Mouse (Mus musculus) bone marrow, adult 2 months (tissue): ENCODE measurements around the gene Ppil4. TPM values are rescaled to one million over a fixed set of nuclear protein-coding genes. Genes with fewer than 3 reads are reported as not detected.

Source experiments
- H3K27ac ChIP-seq: fragments of 200-500 bp; 2 replicates; pipeline ENCODE4 v1.5.1; 2012; ENCODE audit warnings: low read depth, mild to moderate bottlenecking, control low read depth, inconsistent platforms, low read length; ENCODE audit not compliant: control insufficient read depth, poor library complexity, insufficient read depth
- H3K4me1 ChIP-seq: fragments of 200-500 bp; 2 replicates; pipeline ENCODE4 v1.6.1; 2011; ENCODE audit warnings: low read length; ENCODE audit not compliant: control insufficient read depth, insufficient read depth
- H3K4me3 ChIP-seq: fragments of 200-500 bp; replicated peaks from 2 replicates; pipeline ENCODE3; 2011; ENCODE audit warnings: mild to moderate bottlenecking, low read depth, low read length, control low read depth; ENCODE audit not compliant: control insufficient read depth
- CTCF ChIP-seq: fragments of 200-500 bp; IDR thresholded peaks from 2 replicates; pipeline ENCODE4 v1.5.1; 2011; ENCODE audit warnings: low read length, control low read depth; ENCODE audit not compliant: control insufficient read depth, insufficient read depth
- POLR2A ChIP-seq: fragments of 200-500 bp; IDR thresholded peaks from 2 replicates; pipeline ENCODE4 v1.6.1; 2011; ENCODE audit warnings: low read depth, mild to moderate bottlenecking, control low read depth, low read length, borderline replicate concordance; ENCODE audit not compliant: control insufficient read depth
- WGBS: fragments of 180-500 bp; shearing (Covaris S2); methylation state at CpG from one replicate; pipeline ENCODE4 v1.1.7; 2018; 5-methylcytosine and 5-hydroxymethylcytosine counted together
- polyA plus RNA-seq: library from polyadenylated mRNA; stranded (reverse); fragments of >200 nt; gene quantifications from 2 replicates; pipeline ENCODE4 v1.2.4, GENCODE M21; 2011; ENCODE audit warnings: low replicate concordance; ENCODE audit not compliant: missing spikeins, insufficient read depth, insufficient read length

Ppil4 gene
- polyA plus RNA-seq, 1 experiment = 44.7 TPM

DNA sequence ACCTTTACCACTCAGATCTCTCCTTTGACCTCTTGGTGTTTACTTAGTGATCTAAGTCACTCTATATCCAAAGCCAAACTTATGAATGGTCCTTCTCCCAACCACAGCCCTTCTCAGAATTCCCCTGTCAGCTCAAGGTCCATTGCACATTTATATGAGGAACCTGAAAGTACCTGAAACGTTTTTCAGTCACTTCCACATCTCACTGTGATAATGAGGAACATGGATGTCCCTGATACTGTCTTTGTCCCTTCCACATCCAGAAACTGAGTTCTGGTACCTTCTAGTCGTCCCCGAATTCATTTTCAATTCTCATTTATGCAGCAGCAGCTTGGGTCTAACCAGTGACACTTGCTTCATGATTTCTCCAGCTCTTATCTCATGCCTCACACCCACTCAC lies 59.2 kb downstream of the Ppil4 start:
- H3K4me1 ChIP-seq = peaks cover 2% of the 10 kb centered on the region
- WGBS = 44% methylated on average over 3 of the region's 3 CpGs
- TF ChIP-seq POLR2A (no peak), CTCF (no peak)
- H3K4me3 ChIP-seq = no peak overlapping the region
- H3K27ac ChIP-seq = no peak overlapping the region

DNA sequence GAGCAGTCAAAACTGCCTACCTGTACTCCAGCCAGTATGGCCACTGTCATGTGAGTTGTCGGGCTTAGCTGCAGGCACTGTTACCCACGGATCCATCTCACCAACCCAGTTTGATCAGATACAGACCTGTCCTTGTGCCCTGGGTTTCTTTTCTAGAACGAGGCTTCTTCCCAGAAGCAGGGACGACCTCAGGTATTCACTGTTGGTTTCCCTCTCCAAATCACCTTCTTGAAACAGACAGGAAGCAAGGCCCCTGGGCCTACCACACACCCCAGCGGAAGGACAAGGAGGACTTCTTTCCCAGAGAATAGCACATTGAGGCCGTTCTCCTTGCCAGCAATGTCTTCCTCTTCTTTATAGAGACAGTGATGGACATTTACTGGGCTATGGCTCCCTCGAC lies 67.8 kb downstream of the Ppil4 start:
- TF ChIP-seq CTCF (no peak), POLR2A (no peak)
- no peaks in the 10 kb centered on the region for H3K4me1 ChIP-seq
- no peak overlapping the region for H3K27ac ChIP-seq
- H3K4me3 ChIP-seq = no peak overlapping the region
- WGBS = 85% methylated on average over 7 of the region's 7 CpGs

DNA sequence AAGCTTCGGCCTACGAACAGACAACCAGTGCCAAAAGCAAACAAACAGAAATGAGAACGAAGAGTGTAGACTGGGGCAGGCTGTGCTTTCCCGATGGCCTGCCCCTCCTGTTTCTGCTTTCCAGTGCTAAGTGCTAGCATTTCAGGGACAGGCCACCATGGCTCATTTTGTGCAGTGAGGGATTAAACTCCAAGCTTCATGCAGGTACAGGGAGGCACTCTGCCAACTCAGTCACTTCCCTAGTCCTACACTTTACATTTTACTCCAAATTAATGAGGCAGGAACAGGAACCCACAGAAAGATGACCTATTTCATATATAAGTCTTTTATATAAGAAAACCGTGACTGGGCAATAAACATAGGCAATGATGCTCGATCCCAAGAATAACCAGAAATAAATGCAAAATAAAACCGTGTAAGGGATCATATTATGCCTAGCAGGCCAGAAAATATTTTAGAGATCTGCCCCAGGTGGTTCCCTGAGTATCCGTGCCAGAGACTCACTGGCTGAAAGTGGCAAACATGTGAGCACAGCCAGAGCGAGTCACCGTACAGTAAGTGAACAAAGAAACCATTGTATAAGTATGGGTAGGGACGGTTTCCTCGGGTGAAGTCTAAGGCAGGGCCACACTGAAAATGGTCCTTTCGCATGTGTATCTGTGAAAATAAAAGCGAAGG lies 68.7 kb downstream of the Ppil4 start:
- Histone ChIP-seq H3K4me1 (no peaks in the 10 kb centered on the region), H3K4me3 (no peak overlapping the region), H3K27ac (no peak overlapping the region)
- WGBS = 90% methylated on average over 14 of the region's 14 CpGs
- TF ChIP-seq CTCF = no peak
- TF ChIP-seq POLR2A = no peak

DNA sequence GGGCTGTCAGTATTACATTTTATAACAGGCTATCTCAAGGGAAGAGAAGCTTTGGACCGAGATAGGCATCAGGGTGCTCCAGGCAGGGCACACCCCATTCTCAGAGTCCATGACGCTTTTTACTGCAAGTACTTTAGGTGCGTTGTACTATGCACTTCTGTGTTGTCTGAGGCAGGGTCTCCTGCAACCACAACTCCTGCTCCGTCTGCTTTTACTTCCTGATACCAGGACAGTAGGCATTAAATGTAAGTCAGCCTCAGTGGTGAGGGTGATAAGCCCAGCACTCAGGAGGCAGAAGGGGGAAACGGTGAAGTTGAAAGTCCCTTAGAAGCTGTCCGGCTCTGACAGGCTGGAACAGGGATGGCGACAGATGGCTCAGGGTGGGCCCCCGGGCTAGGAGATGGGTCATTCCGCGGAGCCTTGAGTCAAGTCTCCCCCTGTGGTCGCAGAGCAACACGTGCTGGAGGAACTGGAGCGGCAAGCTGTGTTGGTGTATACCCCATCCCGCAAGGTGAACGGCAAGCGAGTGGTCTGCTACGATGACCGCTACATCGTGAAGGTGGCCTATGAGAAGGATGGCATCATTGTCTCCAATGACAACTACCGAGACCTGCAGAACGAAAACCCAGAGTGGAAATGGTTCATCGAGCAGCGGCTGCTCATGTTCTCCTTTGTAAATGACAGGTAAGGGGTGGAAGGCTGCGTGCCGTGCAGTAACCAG lies 69.4 kb downstream of the Ppil4 start:
- H3K27ac ChIP-seq = no peak overlapping the region
- H3K4me3 ChIP-seq = no peak overlapping the region
- 91% methylated on average over 25 of the region's 25 CpGs for WGBS
- no peaks in the 10 kb centered on the region for H3K4me1 ChIP-seq
- TF ChIP-seq POLR2A (no peak), CTCF (no peak)

DNA sequence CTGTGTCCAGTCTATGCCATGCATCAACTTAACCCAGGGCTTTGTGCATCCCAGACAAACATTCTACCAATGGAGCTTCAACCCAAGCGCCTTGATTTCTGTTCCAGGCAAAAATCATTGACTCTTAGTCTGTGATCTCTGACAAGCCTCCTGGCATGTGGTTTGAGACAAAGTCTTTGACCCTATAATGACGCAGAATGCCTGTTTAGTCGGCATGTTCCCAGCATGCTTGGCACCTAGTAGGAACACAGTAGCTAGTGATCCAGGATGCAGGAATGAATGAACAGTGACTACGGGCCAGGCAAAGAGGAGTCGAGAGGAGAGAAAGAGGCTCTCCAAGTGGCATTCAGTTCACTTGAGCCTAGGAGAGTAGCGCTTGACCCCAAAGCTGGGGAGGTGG lies 70.7 kb downstream of the Ppil4 start:
- Histone ChIP-seq H3K4me3 (no peak overlapping the region), H3K4me1 (no peaks in the 10 kb centered on the region), H3K27ac (no peak overlapping the region)
- 91% methylated on average over 6 of the region's 6 CpGs for WGBS
- no peak for TF ChIP-seq CTCF
- no peak for TF ChIP-seq POLR2A

DNA sequence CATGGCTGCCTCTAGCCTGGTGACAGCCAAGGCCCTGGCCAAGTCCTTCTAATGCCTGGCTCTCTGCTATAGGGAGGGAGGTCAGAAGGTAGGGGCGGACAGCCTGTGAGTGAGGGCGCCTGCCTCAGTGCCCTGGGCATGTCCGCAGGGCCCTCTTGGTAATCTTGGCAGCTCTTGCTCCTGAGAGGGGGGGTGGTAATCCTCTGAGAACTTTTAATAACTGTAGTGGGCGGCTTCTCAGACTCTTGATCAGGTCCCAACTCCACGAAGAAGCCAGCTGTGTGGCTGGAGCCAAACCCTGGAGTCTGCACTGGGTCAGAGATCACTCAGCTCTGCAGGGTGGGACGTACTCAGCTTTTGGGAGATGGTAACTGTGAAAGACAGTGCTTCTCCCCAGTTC lies 71.5 kb downstream of the Ppil4 start:
- H3K27ac ChIP-seq = no peak overlapping the region
- no peak overlapping the region for H3K4me3 ChIP-seq
- TF ChIP-seq POLR2A (no peak), CTCF (no peak)
- 83% methylated on average over 6 of the region's 6 CpGs for WGBS
- H3K4me1 ChIP-seq = no peaks in the 10 kb centered on the region

DNA sequence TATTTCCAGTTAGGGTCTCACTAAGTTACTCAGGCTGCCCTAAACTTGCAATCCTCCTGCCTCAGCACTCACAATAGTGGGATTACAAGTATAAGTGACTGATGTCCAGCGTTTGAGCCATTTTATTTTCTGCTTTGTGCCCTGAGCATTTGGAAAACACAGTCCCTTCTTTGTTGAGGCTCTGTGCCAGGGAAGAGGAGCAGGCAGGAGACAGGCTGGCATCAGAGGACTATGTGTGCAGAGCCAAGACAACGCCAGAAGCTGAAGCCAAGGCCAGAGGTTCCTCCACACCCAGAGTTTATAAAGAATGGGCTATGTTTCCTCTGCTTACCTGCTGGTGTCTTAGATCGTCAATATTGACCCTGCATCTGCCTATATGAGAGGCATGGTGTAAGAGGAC lies 72.1 kb downstream of the Ppil4 start:
- TF ChIP-seq POLR2A (no peak), CTCF (no peak)
- 85% methylated on average over 3 of the region's 3 CpGs for WGBS
- Histone ChIP-seq H3K4me3 (no peak overlapping the region), H3K27ac (no peak overlapping the region), H3K4me1 (no peaks in the 10 kb centered on the region)

DNA sequence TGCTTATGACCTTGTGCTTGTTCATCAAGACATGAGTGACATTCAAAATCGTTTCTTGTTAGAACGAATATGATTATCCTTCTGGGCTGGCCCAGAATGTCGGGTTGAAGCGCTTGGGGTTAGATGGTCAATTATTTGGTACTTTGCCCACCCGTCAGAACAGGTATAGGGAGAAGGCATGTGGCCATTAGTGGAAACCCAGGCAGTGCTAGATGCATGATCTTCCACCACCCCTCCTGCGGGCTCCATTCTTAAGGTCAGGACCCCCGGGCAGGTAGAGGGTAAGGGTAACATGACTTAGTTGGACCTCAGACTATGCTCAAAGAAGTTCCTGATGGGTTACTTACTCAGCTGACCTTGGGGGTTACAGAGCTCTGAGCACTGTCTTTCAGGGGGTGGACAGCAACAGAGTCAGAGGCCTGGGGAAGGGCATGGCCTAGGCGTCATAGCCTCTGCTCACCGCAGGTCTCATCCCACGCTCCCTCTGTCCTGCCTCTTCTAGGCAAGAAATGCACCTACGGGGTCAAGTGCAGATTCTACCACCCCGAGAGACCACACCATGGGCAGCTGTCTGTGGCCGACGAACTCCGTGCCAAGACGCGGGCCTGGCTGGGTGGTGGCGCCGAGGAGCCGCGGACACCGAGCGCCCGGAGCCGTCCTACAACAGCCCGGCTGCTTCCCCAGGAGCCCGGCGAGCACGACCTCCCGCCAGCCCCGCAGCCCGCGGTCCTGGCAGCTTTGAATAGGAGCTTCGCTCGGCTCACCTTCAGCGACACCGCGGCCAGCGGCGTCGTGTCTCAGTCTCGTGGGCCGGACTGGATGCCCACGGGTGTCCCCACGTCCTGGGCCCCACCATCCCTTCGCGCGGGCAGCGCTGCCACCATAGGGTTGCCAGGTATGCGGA lies 74.3 kb downstream of the Ppil4 start:
- no peaks in the 10 kb centered on the region for H3K4me1 ChIP-seq
- WGBS = 54% methylated on average over 50 of the region's 50 CpGs
- H3K27ac ChIP-seq = no peak overlapping the region
- TF ChIP-seq CTCF (no peak), POLR2A (no peak)
- H3K4me3 ChIP-seq = no peak overlapping the region
